Mouse (Mus musculus) limb, embryonic 11.5 days (tissue): ENCODE results near the gene Pcyt1a. TPM values are rescaled to one million over a fixed set of nuclear protein-coding genes. Genes with fewer than 3 reads are reported as not detected.
"Not testable (repeated sequence)": the region's sequence is repeated elsewhere in the genome, so short reads cannot be mapped to it uniquely, and the experiment has no call there.

Experiments
- ATAC-seq: fragments of 200-750 bp; cut with Nextera tagmentation; 2 replicates; pipeline ENCODE4 v1.8.0; 2017; ENCODE audit warnings: low read depth; ENCODE audit not compliant: insufficient number of reproducible peaks, low FRiP score, low TSS enrichment
- DNase-seq: peaks from one replicate; pipeline ENCODE4 v3.0.0-alpha.2; 2015; ENCODE audit warnings: low spot score
- H3K27ac ChIP-seq: fragments of 300-500 bp; sonication (generic); replicated peaks from 2 replicates; pipeline ENCODE4 v1.5.1; 2014; ENCODE audit warnings: low read depth, mild to moderate bottlenecking, low read length
- H3K27me3 ChIP-seq: fragments of 300-500 bp; sonication (generic); 2 replicates; pipeline ENCODE4 v1.6.1; 2014; ENCODE audit warnings: mild to moderate bottlenecking, low read length, mixed read lengths; ENCODE audit not compliant: control insufficient read depth, insufficient read depth
- H3K36me3 ChIP-seq: fragments of 300-500 bp; sonication (generic); 2 replicates; pipeline ENCODE4 v1.6.1; 2014; ENCODE audit warnings: mild to moderate bottlenecking, low read length, moderate library complexity, mixed read lengths; ENCODE audit not compliant: control insufficient read depth, insufficient read depth
- H3K4me1 ChIP-seq: fragments of 300-500 bp; sonication (generic); 2 replicates; pipeline ENCODE4 v1.6.1; 2014; ENCODE audit warnings: low read length, mixed read lengths; ENCODE audit not compliant: control insufficient read depth, insufficient read depth
- H3K4me2 ChIP-seq: fragments of 300-500 bp; sonication (generic); 2 replicates; pipeline ENCODE4 v1.6.1; 2014; ENCODE audit warnings: low read depth, mild to moderate bottlenecking, moderate library complexity; ENCODE audit not compliant: severe bottlenecking
- H3K4me3 ChIP-seq: fragments of 300-500 bp; sonication (generic); 2 replicates; pipeline ENCODE4 v1.5.1; 2014; ENCODE audit warnings: low read depth, low read length
- H3K9ac ChIP-seq: fragments of 300-500 bp; sonication (generic); 2 replicates; pipeline ENCODE4 v1.6.1; 2014; ENCODE audit warnings: mild to moderate bottlenecking, low read length
- H3K9me3 ChIP-seq: fragments of 300-500 bp; sonication (generic); 2 replicates; pipeline ENCODE4 v1.6.1; 2016; ENCODE audit warnings: low read length; ENCODE audit not compliant: control insufficient read depth
- WGBS: fragments of 180-500 bp; shearing (Covaris S2); extraction: QIAGEN DNeasy Blood & Tissue Kit; methylation state at CpG from one replicate; pipeline ENCODE4 v1.1.7; 2014; 5-methylcytosine and 5-hydroxymethylcytosine counted together
- polyA plus RNA-seq: library from polyadenylated mRNA; unstranded; fragments of >200 nt; fragmentation: Nextera tagmentation; extraction: Ambion mirVana; gene quantifications from 2 replicates; pipeline ENCODE4 v1.2.1, GENCODE M21; 2014

Pcyt1a gene
- polyA plus RNA-seq, 1 experiment from 2014 or later = 37.0 TPM

DNA sequence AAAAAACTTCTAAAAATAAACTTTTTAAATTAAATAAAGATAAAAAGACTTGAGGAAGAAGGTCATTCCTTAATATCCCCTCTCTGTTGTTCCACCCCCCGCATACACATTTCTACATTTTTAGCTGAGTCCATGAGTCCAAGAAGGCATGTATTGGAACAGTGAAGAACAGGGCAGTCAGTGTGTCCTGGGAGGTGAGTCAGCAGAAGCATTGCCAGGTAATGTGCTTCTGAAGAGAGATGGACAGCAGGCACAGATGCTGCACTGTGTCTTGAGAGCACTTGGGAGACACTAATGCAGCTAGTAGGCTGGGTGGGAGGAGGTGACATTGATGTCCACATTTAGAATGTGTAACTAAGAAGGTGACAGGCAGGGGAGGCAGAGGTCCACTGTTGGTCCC is 6.5 kb downstream of the Pcyt1a start:
- no peaks in the 10 kb centered on the region for H3K4me1 ChIP-seq
- no peaks in the 10 kb centered on the region for H3K27me3 ChIP-seq
- H3K27ac ChIP-seq = no peak overlapping the region
- DNase-seq (no peak), ATAC-seq (no peak)
- no peak overlapping the region for H3K4me2 ChIP-seq
- H3K4me3 ChIP-seq = no peak overlapping the region
- 97% methylated on average over 1 of the region's 1 CpGs for WGBS
- H3K9me3 ChIP-seq = no peaks in the 10 kb centered on the region
- no peaks in the 10 kb centered on the region for H3K36me3 ChIP-seq
- H3K9ac ChIP-seq = no peak overlapping the region

DNA sequence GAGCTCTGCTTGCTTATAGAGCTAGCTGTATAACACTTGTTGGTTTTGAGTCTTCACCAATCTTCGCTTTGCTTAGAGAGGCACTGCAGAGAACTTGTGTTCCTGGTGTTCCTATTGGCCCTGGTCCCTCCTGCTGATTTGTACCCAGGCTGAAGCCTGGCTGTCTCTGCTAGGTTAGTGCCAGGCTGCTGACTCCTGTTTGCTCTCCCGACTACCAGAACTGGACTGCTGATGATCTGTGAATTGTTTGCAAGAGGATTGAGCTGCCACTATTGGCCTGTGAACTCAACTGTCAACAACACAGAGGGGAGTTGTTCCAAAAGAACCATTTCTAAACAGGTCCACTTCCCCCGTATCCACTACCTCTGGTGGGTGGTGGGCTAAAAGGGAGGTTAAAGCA is 10.7 kb downstream of the Pcyt1a start:
- Histone ChIP-seq H3K9ac (no peak overlapping the region), H3K4me2 (no peak overlapping the region), H3K36me3 (peaks cover 2% of the 10 kb centered on the region; the same call in 1 of the 2 replicates), H3K27ac (no peak overlapping the region), H3K4me1 (no peaks in the 10 kb centered on the region), H3K4me3 (no peak overlapping the region), H3K9me3 (no peaks in the 10 kb centered on the region), H3K27me3 (no peaks in the 10 kb centered on the region)
- DNase-seq (no peak), ATAC-seq (no peak)
- WGBS = 97% methylated on average over 3 of the region's 3 CpGs

DNA sequence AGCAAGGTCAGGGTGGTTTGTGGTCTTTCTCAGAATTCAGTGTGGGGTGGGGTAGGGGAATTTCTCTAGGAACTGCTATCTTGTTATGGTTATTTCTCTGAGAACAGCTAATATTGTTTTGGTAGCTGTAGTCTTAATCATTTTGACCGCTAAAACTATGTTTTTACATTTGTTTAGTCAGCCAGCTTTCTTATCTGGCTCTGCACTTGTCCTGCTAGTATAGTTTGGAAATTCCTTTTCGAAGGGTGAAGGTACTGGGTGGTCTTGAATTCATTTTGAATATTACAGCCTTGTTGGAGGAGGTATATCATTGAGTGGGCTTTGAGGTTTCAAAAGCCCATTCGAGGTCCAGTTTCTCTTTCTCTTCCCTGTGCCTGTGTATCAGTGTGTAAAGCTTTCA is 13.9 kb downstream of the Pcyt1a start:
- not testable (repeated sequence) for H3K27me3 ChIP-seq, H3K4me1 ChIP-seq, ATAC-seq, H3K9ac ChIP-seq, H3K9me3 ChIP-seq, DNase-seq, H3K36me3 ChIP-seq, H3K4me3 ChIP-seq, H3K4me2 ChIP-seq, H3K27ac ChIP-seq
- 87% methylated on average over 3 of the region's 3 CpGs for WGBS

DNA sequence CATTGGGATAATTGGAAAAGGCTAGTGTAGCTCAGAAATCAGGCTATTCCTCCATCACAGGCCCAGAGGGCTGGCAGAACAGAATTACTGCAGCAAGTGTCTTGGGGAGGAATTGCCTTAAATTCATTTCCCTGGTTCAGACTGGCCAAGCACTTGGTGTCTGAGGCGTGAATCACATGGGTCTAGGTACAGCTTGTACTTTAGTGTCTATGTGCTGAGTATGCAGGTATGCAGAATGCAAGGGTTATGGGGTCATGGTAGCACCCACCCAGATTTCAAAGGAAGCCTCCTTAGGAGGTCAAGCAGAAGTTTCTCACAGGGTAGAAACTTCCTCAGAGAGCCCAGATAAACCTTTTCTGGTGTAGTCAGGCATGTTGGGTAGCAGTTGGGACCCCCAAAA is 14.8 kb downstream of the Pcyt1a start:
- Histone ChIP-seq H3K9ac (no peak overlapping the region), H3K4me1 (no peaks in the 10 kb centered on the region), H3K27ac (no peak overlapping the region), H3K27me3 (no peaks in the 10 kb centered on the region), H3K9me3 (no peaks in the 10 kb centered on the region), H3K4me3 (no peak overlapping the region), H3K4me2 (no peak overlapping the region), H3K36me3 (peaks cover 2% of the 10 kb centered on the region; the same call in 1 of the 2 replicates)
- no peak for DNase-seq
- no peak for ATAC-seq
- WGBS = 96% methylated on average over 1 of the region's 1 CpGs

DNA sequence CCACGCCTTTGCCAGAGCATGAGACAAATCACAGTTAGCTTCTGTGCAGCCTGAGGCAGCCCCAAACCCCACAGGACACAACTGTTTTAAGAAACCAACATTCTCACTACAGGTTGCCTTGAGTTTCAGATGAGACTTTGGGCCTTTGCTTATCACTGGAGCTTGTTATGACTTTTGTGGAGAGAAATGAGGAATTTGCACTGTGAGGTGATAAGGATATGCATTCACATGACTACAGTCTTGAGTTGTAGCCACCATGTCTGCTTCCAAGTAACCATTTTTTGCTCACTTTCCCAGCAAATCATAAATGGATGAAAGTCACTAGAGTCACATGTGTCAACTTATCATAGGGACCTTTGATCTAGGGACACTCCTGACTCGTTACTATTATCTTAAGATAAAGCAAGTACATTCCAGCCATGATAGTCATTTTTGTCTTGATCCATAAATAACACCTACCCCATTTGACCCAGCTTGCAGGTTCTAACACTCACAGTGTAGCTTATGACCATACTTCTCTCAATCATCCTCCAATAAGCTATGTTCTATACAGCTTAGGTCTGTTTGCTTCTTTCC is 15.9 kb downstream of the Pcyt1a start:
- DNase-seq = no peak
- 81% methylated on average over 2 of the region's 2 CpGs for WGBS
- Histone ChIP-seq H3K4me3 (no peak overlapping the region), H3K4me2 (no peak overlapping the region), H3K27me3 (no peaks in the 10 kb centered on the region), H3K9me3 (no peaks in the 10 kb centered on the region), H3K4me1 (no peaks in the 10 kb centered on the region), H3K9ac (no peak overlapping the region), H3K36me3 (peaks cover 2% of the 10 kb centered on the region; the same call in 1 of the 2 replicates), H3K27ac (no peak overlapping the region)
- ATAC-seq = no peak

DNA sequence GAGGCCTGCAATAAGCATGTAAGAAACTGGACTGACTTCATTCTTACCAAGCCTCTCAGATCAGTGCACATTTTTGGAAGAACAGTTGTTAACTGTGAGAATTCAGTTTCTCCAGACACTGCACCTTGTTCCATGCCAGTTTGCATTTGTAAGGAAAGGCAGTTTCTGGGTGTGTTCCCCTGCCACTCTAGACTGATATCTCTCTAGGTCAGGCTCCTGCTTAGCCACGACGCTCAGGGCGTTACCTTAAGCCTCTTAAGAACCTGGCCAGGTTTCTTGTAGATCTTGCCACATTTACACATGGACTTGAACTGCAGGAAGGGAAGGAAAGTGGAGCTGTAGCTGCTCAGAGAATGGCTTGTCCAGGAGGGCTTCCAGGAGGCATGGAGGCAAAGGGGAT is 18.9 kb downstream of the Pcyt1a start:
- DNase-seq (no peak), ATAC-seq (no peak)
- Histone ChIP-seq H3K9ac (no peak overlapping the region), H3K4me2 (no peak overlapping the region), H3K27ac (no peak overlapping the region), H3K4me3 (no peak overlapping the region), H3K9me3 (no peaks in the 10 kb centered on the region), H3K4me1 (0 out of 2 replicates have a peak, but pooled peaks cover 3% of the 10 kb centered on the region), H3K27me3 (no peaks in the 10 kb centered on the region), H3K36me3 (no peaks in the 10 kb centered on the region; the same call in 1 of the 2 replicates)
- WGBS = 87% methylated on average over 3 of the region's 3 CpGs

DNA sequence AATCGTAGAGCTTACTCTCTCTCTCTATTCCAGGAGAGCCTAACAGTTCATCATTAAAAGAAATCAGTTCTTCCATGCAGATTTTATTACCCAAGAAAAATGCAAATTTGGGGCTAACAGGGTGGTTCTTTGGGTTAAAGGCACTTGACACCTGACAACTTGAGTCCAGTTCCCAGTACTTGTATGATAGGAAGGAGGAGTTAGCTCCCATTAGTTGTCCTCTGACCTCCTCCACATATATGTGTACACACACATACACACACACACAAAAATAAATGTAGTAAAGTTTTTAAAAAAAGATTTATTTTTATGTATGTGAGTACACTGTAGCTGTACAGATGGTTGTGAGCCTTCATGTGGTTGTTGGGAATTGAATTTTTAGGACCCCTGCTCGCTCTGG is 19.4 kb downstream of the Pcyt1a start:
- Histone ChIP-seq H3K4me1 (peaks cover 6% of the 10 kb centered on the region; the same call in 1 of the 2 replicates), H3K9ac (no peak overlapping the region), H3K27me3 (no peaks in the 10 kb centered on the region), H3K4me2 (no peak overlapping the region), H3K36me3 (no peaks in the 10 kb centered on the region; the same call in 1 of the 2 replicates), H3K27ac (no peak overlapping the region), H3K4me3 (no peak overlapping the region), H3K9me3 (no peaks in the 10 kb centered on the region)
- DNase-seq = no peak
- ATAC-seq = no peak
- 92% methylated on average over 2 of the region's 2 CpGs for WGBS

DNA sequence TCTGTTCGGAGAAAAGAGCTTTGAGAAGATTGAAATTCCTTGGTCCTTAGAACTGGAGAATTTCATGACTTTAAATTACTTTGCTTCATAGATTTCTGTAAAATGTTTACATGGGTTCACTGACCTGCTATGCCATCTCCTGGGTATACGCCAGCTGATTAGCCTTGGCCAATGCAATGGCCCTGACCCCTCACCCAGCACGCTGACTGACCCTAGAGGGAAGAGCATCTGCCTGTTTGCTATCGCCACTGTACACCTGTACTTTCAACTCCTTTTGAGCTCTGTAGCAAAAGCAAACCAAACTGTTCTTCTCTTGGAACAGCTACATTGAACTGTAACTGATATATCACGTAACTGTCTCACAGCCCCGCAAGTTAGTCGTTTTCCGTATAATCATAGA is 22.4 kb downstream of the Pcyt1a start:
- Histone ChIP-seq H3K9me3 (no peaks in the 10 kb centered on the region), H3K4me2 (no peak overlapping the region), H3K36me3 (no peaks in the 10 kb centered on the region; the same call in 1 of the 2 replicates), H3K4me3 (no peak overlapping the region), H3K9ac (no peak overlapping the region), H3K27ac (no peak overlapping the region), H3K27me3 (no peaks in the 10 kb centered on the region), H3K4me1 (peaks cover 6% of the 10 kb centered on the region; the same call in 1 of the 2 replicates)
- 97% methylated on average over 8 of the region's 8 CpGs for WGBS
- ATAC-seq (no peak), DNase-seq (no peak)

DNA sequence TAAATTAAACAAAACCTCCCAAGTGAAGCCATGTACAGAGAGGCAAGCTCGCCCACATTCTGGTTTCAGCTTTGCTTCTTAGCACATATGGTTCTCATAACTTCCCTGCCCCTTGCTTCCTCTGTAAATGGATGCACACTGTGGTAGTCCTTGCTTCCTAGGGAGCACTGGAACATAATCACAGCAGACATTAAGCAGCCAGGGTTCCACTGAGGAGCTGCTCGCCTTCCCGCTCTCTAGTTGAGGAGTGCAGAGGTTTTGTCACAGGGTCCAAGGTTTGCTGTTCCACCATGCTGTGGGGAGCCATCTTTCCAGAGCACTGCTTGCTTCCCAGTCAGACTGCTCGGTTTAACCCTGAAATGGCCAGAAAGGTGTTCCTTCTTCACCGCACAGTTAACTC is 23.9 kb downstream of the Pcyt1a start:
- peak; percentile 66 for DNase-seq
- peaks cover 6% of the 10 kb centered on the region; the same call in 1 of the 2 replicates for H3K4me1 ChIP-seq
- H3K27ac ChIP-seq = peak overlapping the region; percentile 44; the same call in 1 of the 2 replicates
- no peaks in the 10 kb centered on the region for H3K27me3 ChIP-seq
- ATAC-seq = no peak
- H3K36me3 ChIP-seq = no peaks in the 10 kb centered on the region; the same call in 1 of the 2 replicates
- no peak overlapping the region for H3K9ac ChIP-seq
- H3K4me3 ChIP-seq = no peak overlapping the region
- no peak overlapping the region for H3K4me2 ChIP-seq
- H3K9me3 ChIP-seq = no peaks in the 10 kb centered on the region
- WGBS = 27% methylated on average over 5 of the region's 5 CpGs
